Mouse (Mus musculus) bone marrow macrophage, adult 2 months (primary cell): ENCODE results near the gene Olfr1368.

ENCODE experiments used
- CTCF ChIP-seq: IDR thresholded peaks from 2 replicates; pipeline ENCODE4 v1.5.1; 2012; ENCODE audit warnings: low read depth, mild to moderate bottlenecking, low read length, moderate library complexity
- POLR2A ChIP-seq: IDR thresholded peaks from 2 replicates; pipeline ENCODE4 v1.6.1; 2012; ENCODE audit warnings: mild to moderate bottlenecking, low read depth, low read length, borderline replicate concordance

GRCm38 (mm10) chr13:21173072-21173471, 27.4 kb upstream of the Olfr1368 start:
- no peak for TF ChIP-seq POLR2A
- TF ChIP-seq CTCF: no peak
